Mouse (Mus musculus) kidney, adult 2 months (tissue): Measurements from ENCODE around the gene Cars2. TPM values are rescaled to one million over a fixed set of nuclear protein-coding genes. Genes with fewer than 3 reads are reported as not detected.
"Not testable (repeated sequence)": the region's sequence is repeated elsewhere in the genome, so short reads cannot be mapped to it uniquely, and the experiment has no call there.

Source experiments
- DNase-seq: peaks from one replicate; pipeline ENCODE4 v3.0.0; 2021
- H3K27ac ChIP-seq: fragments of 200-500 bp; 2 replicates; pipeline ENCODE4 v1.5.1; 2012; ENCODE audit warnings: low read depth, low read length, control low read depth, inconsistent platforms; ENCODE audit not compliant: insufficient read depth
- H3K27me3 ChIP-seq: fragments of 200-500 bp; replicated peaks from 2 replicates; pipeline ENCODE4 v1.6.1; 2012; ENCODE audit warnings: mild to moderate bottlenecking, moderate library complexity, low read length, inconsistent platforms; ENCODE audit not compliant: control insufficient read depth, insufficient read depth
- H3K36me3 ChIP-seq: fragments of 200-500 bp; 2 replicates; pipeline ENCODE4 v1.6.1; 2012; ENCODE audit warnings: mild to moderate bottlenecking, moderate library complexity, low read length, inconsistent platforms; ENCODE audit not compliant: control insufficient read depth, insufficient read depth
- H3K4me1 ChIP-seq: fragments of 200-500 bp; 2 replicates; pipeline ENCODE4 v1.6.1; 2011; ENCODE audit warnings: low read length; ENCODE audit not compliant: control insufficient read depth, insufficient read depth
- H3K4me3 ChIP-seq: fragments of 200-500 bp; 2 replicates; pipeline ENCODE4 v1.5.1; 2011; ENCODE audit warnings: mild to moderate bottlenecking, low read depth, low read length, control low read depth; ENCODE audit not compliant: insufficient read depth
- CTCF ChIP-seq: fragments of 200-500 bp; conservative IDR thresholded peaks from 2 replicates; pipeline ENCODE4 v1.5.1; 2011; ENCODE audit warnings: low read depth, mild to moderate bottlenecking, control low read depth, low read length, moderate library complexity, mixed read lengths; ENCODE audit not compliant: insufficient read depth, insufficient read length
- POLR2A ChIP-seq: fragments of 200-500 bp; IDR thresholded peaks from one replicate; pipeline ENCODE4 v1.6.1; 2011; ENCODE audit warnings: low read depth, low read length, control low read depth
- whole genome bisulfite sequencing: fragments of 180-500 bp; shearing (Covaris S2); methylation state at CpG from one replicate; pipeline ENCODE4 v1.1.7; 2018; 5-methylcytosine and 5-hydroxymethylcytosine counted together
- polyA plus RNA-seq: library from polyadenylated mRNA; depleted of rRNA; stranded (reverse); fragments of >200 nt; gene quantifications from 2 replicates; pipeline ENCODE4 v1.2.3, GENCODE M21; 2012

The Cars2 gene
- polyA plus RNA-seq, 1 experiment, result 50.7 TPM

DNA sequence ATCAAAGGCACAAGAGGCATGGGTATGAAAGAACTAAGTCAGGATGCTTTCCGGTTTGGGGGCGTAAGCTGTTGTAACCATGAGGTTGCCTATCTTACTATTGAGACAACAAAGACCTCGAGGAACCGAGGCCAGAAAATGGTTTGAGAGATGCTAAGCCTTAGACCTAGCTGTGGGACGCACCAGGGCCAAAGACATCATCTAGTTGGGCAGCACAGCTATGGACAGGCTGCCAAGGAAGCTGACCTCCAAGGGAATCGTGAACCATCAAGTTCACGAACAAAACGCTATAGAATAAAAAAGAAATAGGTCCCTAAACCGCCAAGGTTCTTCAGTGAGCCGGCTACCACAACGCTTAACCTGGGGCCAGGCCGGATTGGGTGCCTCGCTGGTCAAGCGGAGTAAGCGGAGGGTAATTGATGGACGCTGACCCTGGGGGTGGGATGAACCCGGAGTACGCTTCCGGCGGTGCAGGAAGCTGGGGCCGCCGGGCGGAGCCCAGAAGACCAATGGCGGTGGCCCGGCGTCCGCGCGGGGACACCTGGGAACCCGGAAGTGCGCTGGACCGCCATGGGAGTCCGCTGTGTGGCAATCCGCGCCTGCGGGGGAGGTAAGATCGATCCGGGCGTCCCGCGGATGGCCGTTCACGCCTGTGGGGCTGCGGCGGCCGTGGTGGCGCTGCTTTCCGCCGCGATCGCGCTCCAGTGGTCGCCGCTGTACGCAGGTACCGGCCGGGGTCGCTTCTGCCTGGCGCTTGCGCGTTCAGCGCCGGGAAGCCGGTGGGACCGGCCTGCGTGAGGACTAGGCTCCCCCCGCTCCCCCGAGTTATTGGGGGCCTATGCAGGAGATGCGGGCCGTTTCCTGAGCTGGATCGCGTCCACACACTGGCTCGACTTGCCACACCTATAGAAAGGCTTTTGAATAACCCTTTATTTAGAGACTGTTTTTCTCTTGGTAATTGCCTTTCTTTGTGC lies 53.3 kb downstream of the Cars2 start, which contains the start of gene Naxd:
Naxd (plus strand) TSS at position 490 of the 974 bp plus-strand sequence.
- no peaks in the 10 kb centered on the region for H3K36me3 ChIP-seq
- WGBS, result 3% methylated on average over 73 of the region's 73 CpGs
- peak within 1 kb of the TSS; percentile 66 for H3K27ac ChIP-seq
- TF ChIP-seq CTCF (no peak), POLR2A (peak; percentile 27)
- H3K27me3 ChIP-seq, result no peaks in the 10 kb centered on the region
- peak within 1 kb of the TSS; percentile 89 for H3K4me3 ChIP-seq
- DNase-seq, result peak; percentile 96
- H3K4me1 ChIP-seq, result peaks cover 19% of the 10 kb centered on the region

DNA sequence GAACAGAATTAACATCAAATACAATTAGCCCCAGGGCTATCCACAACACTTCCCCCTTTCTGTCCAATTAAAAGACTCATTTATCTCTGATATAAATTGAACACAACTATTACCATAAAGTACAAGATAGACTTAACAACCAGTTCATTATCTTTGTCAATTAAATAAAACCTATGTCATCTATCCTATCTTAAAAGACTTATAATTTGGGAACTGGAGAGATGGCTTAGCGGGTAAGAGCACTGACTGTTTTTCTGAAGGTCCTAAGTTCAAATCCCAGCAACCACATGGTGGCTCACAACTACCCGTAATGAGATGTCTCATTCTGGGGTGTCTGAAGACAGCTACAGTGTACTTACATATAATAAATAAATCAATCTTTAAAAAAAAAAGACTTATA lies 58.2 kb downstream of the Cars2 start:
- H3K27ac ChIP-seq, H3K4me1 ChIP-seq, H3K36me3 ChIP-seq, H3K4me3 ChIP-seq, DNase-seq, H3K27me3 ChIP-seq: not testable (repeated sequence)
- 91% methylated on average over 2 of the region's 2 CpGs for WGBS

DNA sequence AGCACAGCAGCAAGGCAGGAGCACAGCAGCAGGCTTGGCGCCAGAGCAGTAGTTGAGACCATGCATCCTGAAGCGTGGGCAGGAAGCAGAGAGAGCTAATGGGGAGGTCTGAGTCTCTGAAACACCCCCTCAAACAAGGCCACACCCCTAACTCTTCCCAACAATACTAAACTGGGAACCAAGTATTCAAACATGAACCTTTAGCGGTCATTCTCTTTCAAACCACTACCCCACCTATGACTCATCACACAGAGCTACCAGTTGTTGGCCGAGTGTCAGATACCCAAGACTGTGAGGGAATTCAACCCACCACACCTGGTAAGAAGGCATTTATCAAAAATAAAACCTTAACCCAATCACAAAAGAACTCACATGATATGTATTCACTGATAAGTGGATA lies 63.4 kb downstream of the Cars2 start:
- no peak for DNase-seq
- TF ChIP-seq POLR2A, result no peak
- TF ChIP-seq CTCF, result no peak
- WGBS, result 43% methylated on average over 4 of the region's 4 CpGs
- Histone ChIP-seq H3K36me3 (no peaks in the 10 kb centered on the region), H3K4me1 (peaks cover 2% of the 10 kb centered on the region), H3K27ac (no peak overlapping the region), H3K27me3 (no peaks in the 10 kb centered on the region), H3K4me3 (no peak overlapping the region)

DNA sequence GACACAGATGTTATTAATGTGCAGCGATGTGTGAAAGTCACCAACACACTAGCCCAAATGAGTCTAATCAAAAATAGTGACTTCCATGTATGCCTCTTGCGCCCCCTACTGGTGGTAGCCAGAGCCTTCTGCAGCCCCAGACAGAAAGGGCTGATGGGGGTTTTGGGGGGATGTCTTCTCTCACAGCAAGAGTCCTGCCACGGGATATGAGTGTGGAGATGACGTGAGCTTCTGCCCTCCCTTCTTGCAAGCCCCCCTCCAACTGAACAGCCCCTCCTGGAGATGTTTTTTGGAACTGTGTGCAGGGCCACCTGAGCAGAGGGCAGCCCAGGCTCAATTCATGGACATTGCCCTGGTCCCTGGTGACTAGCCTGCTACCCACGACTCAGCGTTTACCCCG lies 64.4 kb downstream of the Cars2 start:
- 12% methylated on average over 7 of the region's 7 CpGs for WGBS
- H3K4me3 ChIP-seq, result no peak overlapping the region
- peak; percentile 81 for DNase-seq
- peak; percentile 89 for TF ChIP-seq CTCF
- no peak for TF ChIP-seq POLR2A
- no peaks in the 10 kb centered on the region for H3K36me3 ChIP-seq
- peaks cover 11% of the 10 kb centered on the region for H3K4me1 ChIP-seq
- no peak overlapping the region for H3K27ac ChIP-seq
- no peaks in the 10 kb centered on the region for H3K27me3 ChIP-seq

DNA sequence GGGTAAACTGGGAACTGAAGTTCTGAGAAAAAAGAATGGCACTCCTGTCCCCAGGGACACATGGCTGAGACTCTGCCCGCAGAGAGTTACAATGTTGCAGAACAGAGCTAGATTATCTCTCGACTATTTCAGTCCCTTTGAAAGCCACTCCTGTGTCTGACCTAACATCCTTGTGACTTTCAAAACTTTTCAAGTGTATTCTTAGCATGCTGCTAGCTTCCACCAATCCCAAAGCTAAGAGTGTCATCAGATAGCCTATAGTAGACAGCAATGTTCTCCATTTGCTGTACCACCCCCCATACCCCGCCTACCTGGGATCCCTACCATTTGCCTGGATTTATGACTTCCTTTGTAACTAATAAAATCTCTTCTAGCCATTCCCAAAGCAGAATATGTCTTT lies 68.0 kb downstream of the Cars2 start:
- no peak overlapping the region for H3K4me3 ChIP-seq
- H3K27me3 ChIP-seq, result no peaks in the 10 kb centered on the region
- no peaks in the 10 kb centered on the region for H3K36me3 ChIP-seq
- WGBS, result 53% methylated on average over 3 of the region's 3 CpGs
- H3K4me1 ChIP-seq, result peaks cover 16% of the 10 kb centered on the region
- peak; percentile 36 for DNase-seq
- no peak for TF ChIP-seq CTCF
- TF ChIP-seq POLR2A, result no peak
- H3K27ac ChIP-seq, result peak overlapping the region; percentile 42; the same call in 1 of the 2 replicates

DNA sequence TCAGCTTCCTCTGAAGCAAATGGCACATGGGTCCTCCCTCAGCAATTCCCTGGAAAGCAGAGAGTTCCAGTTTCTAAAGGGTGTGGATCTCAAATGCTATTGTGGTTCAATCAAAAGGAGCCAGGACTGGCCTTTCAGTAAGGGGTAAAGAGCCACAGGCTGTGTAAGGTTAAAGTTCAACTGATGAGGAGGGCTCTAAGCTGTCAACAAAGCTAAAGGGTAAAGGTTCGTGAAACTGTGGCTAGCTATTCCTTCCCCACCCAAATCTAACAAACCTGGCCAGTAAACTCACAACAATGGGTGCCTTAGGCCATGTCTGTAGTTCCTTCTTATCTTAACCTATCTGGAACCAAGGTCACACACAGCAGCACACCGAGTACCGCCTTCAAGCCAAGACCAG lies 68.7 kb downstream of the Cars2 start:
- DNase-seq, result peak; percentile 58
- no peak for TF ChIP-seq POLR2A
- TF ChIP-seq CTCF, result no peak
- Histone ChIP-seq H3K36me3 (no peaks in the 10 kb centered on the region), H3K4me3 (no peak overlapping the region), H3K4me1 (peaks cover 16% of the 10 kb centered on the region), H3K27ac (peak overlapping the region; percentile 42; the same call in 1 of the 2 replicates), H3K27me3 (no peaks in the 10 kb centered on the region)
- WGBS, result 25% methylated on average over 3 of the region's 3 CpGs

DNA sequence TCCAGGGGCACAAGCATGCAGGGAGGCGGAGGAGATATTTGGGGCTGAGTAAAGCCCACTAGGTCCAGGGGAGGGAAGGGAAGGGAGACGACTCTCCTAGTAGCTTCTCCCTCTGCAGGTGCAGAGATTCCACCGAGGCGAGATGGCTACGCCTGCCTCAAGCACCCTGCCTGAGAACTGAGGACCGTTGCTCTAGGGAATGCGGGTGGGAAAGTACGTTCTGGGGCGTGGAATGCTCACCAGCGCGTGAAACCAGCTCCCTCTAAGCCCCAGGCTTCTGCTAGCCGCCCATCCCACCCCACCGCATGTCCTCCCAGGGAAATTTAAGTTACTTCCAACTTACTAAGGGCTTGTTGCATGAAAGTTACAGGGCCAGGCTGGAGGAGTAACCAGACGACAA lies 71.0 kb downstream of the Cars2 start:
- Histone ChIP-seq H3K27me3 (no peaks in the 10 kb centered on the region), H3K4me3 (peak overlapping the region; percentile 75; the same call in 1 of the 2 replicates), H3K36me3 (no peaks in the 10 kb centered on the region), H3K27ac (peak overlapping the region; percentile 80), H3K4me1 (peaks cover 28% of the 10 kb centered on the region)
- WGBS, result 22% methylated on average over 14 of the region's 14 CpGs
- DNase-seq, result peak; percentile 65
- no peak for TF ChIP-seq CTCF
- TF ChIP-seq POLR2A, result no peak
